Mouse (Mus musculus) embryonic facial prominence, embryonic 14.5 days (tissue): ENCODE results near the gene Kif18a. TPM values are rescaled to one million over a fixed set of nuclear protein-coding genes. Genes with fewer than 3 reads are reported as not detected.

ENCODE experiments used
- ATAC-seq: fragments of 200-750 bp; cut with Nextera tagmentation; 2 replicates; pipeline ENCODE4 v1.8.0; 2017; ENCODE audit warnings: low read depth, moderate number of reproducible peaks, moderate TSS enrichment
- DNase-seq: peaks from one replicate; pipeline ENCODE4 v3.0.0-alpha.2; 2015; ENCODE audit warnings: low spot score
- H3K27ac ChIP-seq: fragments of 300-500 bp; sonication (generic); replicated peaks from 2 replicates; pipeline ENCODE4 v1.5.1; 2014; ENCODE audit warnings: low read depth, mild to moderate bottlenecking, low read length, moderate library complexity
- H3K27me3 ChIP-seq: fragments of 300-500 bp; sonication (generic); replicated peaks from 2 replicates; pipeline ENCODE4 v1.6.1; 2014; ENCODE audit warnings: low read length; ENCODE audit not compliant: control insufficient read depth, insufficient read depth
- H3K36me3 ChIP-seq: fragments of 300-500 bp; sonication (generic); 2 replicates; pipeline ENCODE4 v1.6.1; 2014; ENCODE audit warnings: low read length, mixed read lengths; ENCODE audit not compliant: control insufficient read depth, insufficient read depth
- H3K4me1 ChIP-seq: fragments of 300-500 bp; sonication (generic); 2 replicates; pipeline ENCODE4 v1.6.1; 2014; ENCODE audit warnings: antibody characterized with exemption, low read length; ENCODE audit not compliant: control insufficient read depth, insufficient read depth
- H3K4me2 ChIP-seq: fragments of 300-500 bp; sonication (generic); 2 replicates; pipeline ENCODE4 v1.6.1; 2014; ENCODE audit warnings: low read depth, mild to moderate bottlenecking, low read length, moderate library complexity, mixed read lengths
- H3K4me3 ChIP-seq: fragments of 300-500 bp; sonication (generic); 2 replicates; pipeline ENCODE4 v1.5.1; 2014; ENCODE audit warnings: low read depth, mild to moderate bottlenecking, low read length
- H3K9ac ChIP-seq: fragments of 300-500 bp; sonication (generic); 2 replicates; pipeline ENCODE4 v1.6.1; 2014; ENCODE audit warnings: low read depth, mild to moderate bottlenecking, low read length, moderate library complexity, mixed read lengths
- H3K9me3 ChIP-seq: fragments of 300-500 bp; sonication (generic); 2 replicates; pipeline ENCODE4 v1.6.1; 2016; ENCODE audit warnings: low read length; ENCODE audit not compliant: control insufficient read depth
- WGBS: fragments of 180-500 bp; shearing (Covaris S2); extraction: QIAGEN DNeasy Blood & Tissue Kit; methylation state at CpG from one replicate; pipeline ENCODE4 v1.1.7; 2014; 5-methylcytosine and 5-hydroxymethylcytosine counted together
- polyA plus RNA-seq: library from polyadenylated mRNA; unstranded; fragments of >200 nt; fragmentation: Nextera tagmentation; extraction: Ambion mirVana; gene quantifications from 2 replicates; pipeline ENCODE4 v1.2.1, GENCODE M21; 2014

The Kif18a gene
- 15.6 and 18.4 TPM in 2 replicates for polyA plus RNA-seq

DNA sequence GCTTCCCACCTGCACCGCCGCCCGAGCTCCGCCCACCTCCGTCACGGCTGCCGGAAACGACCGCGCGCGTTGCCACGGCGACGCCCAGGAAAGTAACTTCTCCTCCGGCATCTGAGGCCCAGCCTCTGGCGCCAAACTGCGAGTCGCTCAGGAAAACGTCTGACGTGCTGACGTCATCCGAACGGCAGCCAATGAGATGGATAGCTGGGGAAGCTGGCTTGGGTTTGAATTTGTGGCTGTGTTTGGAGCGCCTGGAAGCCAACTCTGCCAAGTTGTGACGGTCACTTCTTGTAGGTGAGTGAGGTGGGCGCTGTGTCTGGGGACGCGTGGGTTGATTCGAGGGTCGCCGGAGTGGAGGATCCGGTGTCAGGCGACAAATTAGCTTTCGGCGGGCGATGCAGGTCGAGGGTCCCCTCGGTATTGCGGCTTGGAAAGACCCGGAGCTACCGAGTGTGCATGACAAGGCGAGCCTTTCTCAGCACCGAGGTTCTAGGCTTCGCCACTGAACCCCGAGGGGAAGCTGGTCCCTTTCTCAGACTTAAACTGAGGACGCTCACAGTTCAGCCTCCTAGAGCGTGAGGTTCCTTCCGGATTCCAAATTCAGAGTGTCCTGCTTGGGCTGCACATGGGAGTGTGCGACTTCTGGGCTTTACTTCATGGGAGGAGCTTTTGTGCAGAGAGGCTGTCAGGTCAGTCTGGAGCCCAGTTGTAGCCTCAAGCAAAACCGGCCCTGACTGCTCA lies at the start of gene Kif18a, which contains the start of gene Mettl15:
Gene Kif18a (plus strand): TSS at position 139 of the 741 bp plus-strand sequence.
Gene Mettl15 (minus strand): TSS at position 149 of the 741 bp plus-strand sequence.
- no peaks in the 10 kb centered on the region for H3K9me3 ChIP-seq
- peak; percentile 98 for ATAC-seq
- H3K27ac ChIP-seq = peak within 1 kb of the TSS; percentile 77; the same call in 1 of the 2 replicates
- no peaks in the 10 kb centered on the region for H3K36me3 ChIP-seq
- H3K27me3 ChIP-seq = no peaks in the 10 kb centered on the region
- H3K4me2 ChIP-seq = peak within 1 kb of the TSS; percentile 71
- H3K9ac ChIP-seq = peak within 1 kb of the TSS; percentile 82
- DNase-seq = peak; percentile 99
- WGBS = under 1% methylated on average over 32 of the region's 51 CpGs
- H3K4me1 ChIP-seq = 0 out of 2 replicates have a peak, but pooled peaks cover 7% of the 10 kb centered on the region
- peak within 1 kb of the TSS; percentile 78 for H3K4me3 ChIP-seq

DNA sequence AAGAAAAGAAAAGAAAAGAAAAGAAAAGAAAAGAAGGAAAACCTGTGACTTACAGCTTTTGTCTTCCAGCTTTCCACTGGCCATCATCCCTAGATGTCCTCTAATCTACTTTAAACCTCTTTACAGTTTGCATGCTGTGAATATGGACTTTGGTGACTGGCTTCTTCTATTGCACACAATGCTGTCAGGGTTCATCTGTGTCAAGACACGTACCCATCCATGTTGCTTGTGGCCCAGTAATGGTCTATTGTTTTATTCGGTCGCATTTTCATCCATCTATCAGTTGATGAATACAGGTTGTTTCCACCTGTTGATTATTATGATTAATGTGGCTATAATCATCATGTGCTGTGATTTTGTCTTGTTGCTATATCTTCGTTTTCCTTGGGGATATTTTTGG lies 46.7 kb upstream of the Kif18a start:
- Histone ChIP-seq H3K27me3 (no peaks in the 10 kb centered on the region), H3K9ac (no peak overlapping the region), H3K4me1 (no peaks in the 10 kb centered on the region), H3K4me2 (no peak overlapping the region), H3K36me3 (no peaks in the 10 kb centered on the region), H3K27ac (no peak overlapping the region), H3K9me3 (no peaks in the 10 kb centered on the region), H3K4me3 (no peak overlapping the region)
- DNase-seq = no peak
- ATAC-seq = no peak
- 80% methylated on average over 4 of the region's 4 CpGs for WGBS

- Histone ChIP-seq H3K36me3 (no peaks in the 10 kb centered on the region), H3K27me3 (no peaks in the 10 kb centered on the region), H3K9me3 (no peaks in the 10 kb centered on the region), H3K4me1 (no peaks in the 10 kb centered on the region), H3K4me2 (no peak overlapping the region), H3K9ac (no peak overlapping the region), H3K27ac (no peak overlapping the region), H3K4me3 (no peak overlapping the region)
- DNase-seq = no peak
- ATAC-seq = no peak
- 96% methylated on average over 1 of the region's 1 CpGs for WGBS
Measured at GRCm38 (mm10) chr2:109235741-109236140, 44.8 kb upstream of the Kif18a start.

GRCm38 (mm10) chr2:109241947-109242346 lies 38.6 kb upstream of the Kif18a start:
- H3K9ac ChIP-seq = no peak overlapping the region
- WGBS = 43% methylated on average over 3 of the region's 3 CpGs
- no peak overlapping the region for H3K4me2 ChIP-seq
- no peak overlapping the region for H3K4me3 ChIP-seq
- no peaks in the 10 kb centered on the region for H3K9me3 ChIP-seq
- no peak for ATAC-seq
- no peaks in the 10 kb centered on the region for H3K4me1 ChIP-seq
- no peaks in the 10 kb centered on the region for H3K27me3 ChIP-seq
- no peaks in the 10 kb centered on the region for H3K36me3 ChIP-seq
- no peak for DNase-seq
- no peak overlapping the region for H3K27ac ChIP-seq

DNA sequence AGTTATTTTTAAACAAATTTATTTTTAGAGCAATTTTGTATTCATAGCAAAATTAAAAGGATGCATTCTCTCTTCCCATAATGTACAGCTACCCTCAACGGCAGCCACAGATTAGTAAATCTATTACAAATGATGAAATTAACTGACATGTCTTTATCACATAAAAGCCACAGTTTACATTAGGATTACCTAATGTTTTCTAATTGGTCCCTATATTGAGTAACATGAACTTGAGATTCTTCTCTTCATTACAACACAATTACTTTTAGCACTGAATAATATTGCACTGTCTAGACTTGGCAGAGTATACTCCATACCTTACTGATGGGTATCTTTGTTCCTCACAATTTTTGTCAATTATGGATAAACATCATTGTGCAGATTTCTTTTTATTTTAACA lies 17.8 kb upstream of the Kif18a start:
- H3K27me3 ChIP-seq = no peaks in the 10 kb centered on the region
- no peak overlapping the region for H3K4me2 ChIP-seq
- H3K9ac ChIP-seq = no peak overlapping the region
- no peak overlapping the region for H3K4me3 ChIP-seq
- no peaks in the 10 kb centered on the region for H3K4me1 ChIP-seq
- ATAC-seq (no peak), DNase-seq (no peak)
- H3K27ac ChIP-seq = no peak overlapping the region
- H3K36me3 ChIP-seq = no peaks in the 10 kb centered on the region
- WGBS = 88% methylated on average over 1 of the region's 1 CpGs
- H3K9me3 ChIP-seq = no peaks in the 10 kb centered on the region

- 82% methylated on average over 1 of the region's 1 CpGs for WGBS
- no peak overlapping the region for H3K4me3 ChIP-seq
Measured at GRCm38 (mm10) chr2:109273098-109273497, 7.4 kb upstream of the Kif18a start.

GRCm38 (mm10) chr2:109277593-109277992 lies 2.9 kb upstream of the Kif18a start:
- H3K9ac ChIP-seq = peak overlapping the region; percentile 71
- H3K4me1 ChIP-seq = 0 out of 2 replicates have a peak, but pooled peaks cover 7% of the 10 kb centered on the region
- H3K27ac ChIP-seq = peak overlapping the region; percentile 36; the same call in 1 of the 2 replicates
- H3K36me3 ChIP-seq = no peaks in the 10 kb centered on the region
- ATAC-seq (no peak), DNase-seq (peak; percentile 10)
- 5% methylated on average over 7 of the region's 7 CpGs for WGBS
- no peaks in the 10 kb centered on the region for H3K9me3 ChIP-seq
- peak overlapping the region; percentile 68 for H3K4me2 ChIP-seq
- no peaks in the 10 kb centered on the region for H3K27me3 ChIP-seq
- H3K4me3 ChIP-seq = peak overlapping the region; percentile 50

More at GRCm38 (mm10) chr2:109273098-109273497, 7.4 kb upstream of the Kif18a start:
- Histone ChIP-seq H3K36me3 (no peaks in the 10 kb centered on the region), H3K27me3 (no peaks in the 10 kb centered on the region), H3K4me2 (no peak overlapping the region), H3K27ac (no peak overlapping the region), H3K4me1 (0 out of 2 replicates have a peak, but pooled peaks cover 3% of the 10 kb centered on the region), H3K9ac (no peak overlapping the region), H3K9me3 (no peaks in the 10 kb centered on the region)
- ATAC-seq (no peak), DNase-seq (no peak)

- H3K4me2 ChIP-seq = peak overlapping the region; percentile 68
- peak overlapping the region; percentile 50 for H3K4me3 ChIP-seq
- H3K27ac ChIP-seq = peak overlapping the region; percentile 36; the same call in 1 of the 2 replicates
- peak overlapping the region; percentile 71 for H3K9ac ChIP-seq
- ATAC-seq (no peak), DNase-seq (peak; percentile 71)
- H3K27me3 ChIP-seq = no peaks in the 10 kb centered on the region
- WGBS = under 1% methylated on average over 16 of the region's 16 CpGs
- H3K36me3 ChIP-seq = no peaks in the 10 kb centered on the region
- no peaks in the 10 kb centered on the region for H3K9me3 ChIP-seq
- 0 out of 2 replicates have a peak, but pooled peaks cover 7% of the 10 kb centered on the region for H3K4me1 ChIP-seq
Measured at GRCm38 (mm10) chr2:109278036-109278435, 2.5 kb upstream of the Kif18a start.
